Mouse (Mus musculus) kidney, adult 11 months (tissue): ENCODE results near the gene Gpt2.
A peak's percentile ranks its signal among the peaks of the same experiment; 100 is the strongest.

ENCODE experiments used
- DNase-seq: peaks from one replicate; pipeline ENCODE4 v3.0.0; 2022

Gpt2 gene

DNA sequence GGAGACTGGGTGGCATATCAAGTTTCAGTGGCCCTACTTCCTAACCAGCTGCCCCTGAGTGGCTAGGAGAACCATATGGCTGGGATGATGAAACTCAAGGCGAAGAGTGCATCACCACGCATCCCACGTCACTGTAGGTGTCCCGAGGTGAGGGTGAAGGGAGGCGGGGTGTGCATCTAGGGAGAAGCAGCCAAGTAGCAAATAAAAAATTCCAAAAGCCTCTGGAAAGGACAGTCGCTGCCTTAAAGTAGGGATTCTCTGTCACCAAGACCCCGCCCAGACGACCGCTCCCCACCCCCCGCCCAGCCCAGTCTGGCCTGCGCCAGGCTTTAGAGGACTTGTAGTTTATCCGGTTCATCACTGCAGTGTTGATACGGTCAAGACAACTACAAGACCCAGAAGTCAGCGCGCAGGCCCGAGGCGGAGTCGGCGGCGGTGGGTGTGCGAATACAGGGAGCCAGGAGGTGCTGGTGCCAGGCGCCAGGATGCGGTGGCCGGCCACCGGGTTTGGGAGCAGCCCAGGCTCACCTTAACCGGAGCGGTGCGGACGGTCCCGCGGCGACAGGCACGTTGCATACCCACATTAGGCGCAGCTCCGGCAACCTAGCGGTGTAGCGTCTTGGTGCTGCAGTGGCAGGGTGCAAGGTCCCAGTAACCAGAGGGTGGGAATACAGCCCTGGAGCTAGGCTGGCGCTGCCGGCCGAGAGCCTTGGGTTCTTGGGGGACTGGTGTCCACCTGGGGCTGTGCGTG lies at the start of gene Gpt2:
Gene Gpt2 (plus strand): TSS at position 452 of the 751 bp plus-strand sequence.
- peak; percentile 94 for DNase-seq

DNA sequence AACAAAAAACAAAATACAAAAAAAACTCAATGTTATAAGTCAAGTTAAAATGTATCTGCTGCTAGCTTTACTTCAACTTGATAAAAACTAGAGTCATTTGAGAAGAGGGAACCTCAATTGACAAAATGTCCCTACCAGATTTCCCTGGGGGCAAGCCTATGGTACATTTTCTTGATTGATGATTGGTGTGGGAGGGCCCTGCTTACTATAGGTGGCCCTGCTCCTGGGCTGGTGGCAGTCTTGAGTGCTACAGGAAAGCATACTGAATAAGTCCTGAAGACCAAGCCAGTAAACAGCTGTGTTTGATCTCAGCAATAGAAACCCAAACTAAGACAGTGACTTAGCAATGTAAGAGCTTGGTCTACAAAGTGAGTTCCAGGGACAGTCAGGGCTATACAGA lies 48.3 kb upstream of the Gpt2 start:
- DNase-seq: no peak

DNA sequence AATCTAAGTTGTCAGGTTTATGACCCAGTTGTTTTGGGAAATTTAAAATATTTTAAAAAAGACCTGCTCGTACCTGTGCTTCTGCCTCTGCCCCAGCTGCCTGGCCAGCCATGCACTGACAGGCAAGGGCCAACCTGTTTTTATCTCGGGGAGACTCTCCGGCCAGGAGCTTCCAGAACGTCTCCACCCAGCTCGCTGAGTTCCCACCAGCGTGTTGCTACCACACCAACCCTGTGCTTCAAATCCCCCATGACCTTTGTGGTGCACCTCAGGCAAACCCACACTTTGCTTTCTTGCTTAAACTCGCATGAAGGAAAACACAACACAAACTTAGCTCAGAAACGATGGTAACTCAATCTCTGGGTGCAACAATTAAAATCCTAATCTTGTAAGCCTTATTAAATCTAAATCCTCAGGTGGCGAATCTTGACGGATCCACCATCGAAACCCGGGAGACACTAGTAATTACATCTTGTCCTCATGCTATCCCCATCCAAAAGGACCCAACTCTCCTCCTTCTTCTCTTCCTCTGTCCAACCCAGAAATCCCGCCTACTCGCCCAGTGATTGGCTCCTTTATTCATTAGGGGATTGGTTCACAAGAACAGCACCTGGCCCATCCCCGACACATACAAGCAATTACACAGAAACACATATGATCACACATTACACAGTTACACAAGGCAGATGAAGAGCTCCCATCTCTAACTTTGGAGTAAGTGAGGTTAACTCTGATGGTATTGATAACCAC lies 46.3 kb upstream of the Gpt2 start:
- no peak for DNase-seq

GRCm38 (mm10) chr8:85450335-85450734 lies 42.0 kb upstream of the Gpt2 start:
- no peak for DNase-seq

DNA sequence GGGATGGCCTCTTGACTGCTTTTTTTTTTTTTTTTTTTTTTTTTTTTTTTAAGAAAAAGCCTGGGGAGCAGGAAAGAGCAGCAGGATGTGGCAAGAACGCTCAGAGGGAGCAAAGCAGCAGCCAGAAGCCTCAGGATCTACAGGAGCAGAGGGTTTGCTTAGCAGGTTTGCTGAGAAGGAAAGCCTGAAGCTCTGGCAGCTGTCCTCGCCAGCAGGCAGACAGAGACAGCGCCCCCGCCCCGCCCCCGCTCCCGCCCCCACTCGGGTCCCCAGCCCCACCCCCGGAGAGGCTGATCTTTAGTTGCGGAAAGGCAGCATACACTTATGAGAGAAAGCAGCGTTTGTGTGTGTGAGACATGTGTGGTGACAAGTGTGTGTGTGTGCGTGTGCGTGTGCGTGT lies 40.0 kb upstream of the Gpt2 start:
- DNase-seq: no peak

- DNase-seq: no peak
These were observed 39.1 kb upstream of the Gpt2 start for GRCm38 (mm10) chr8:85453256-85453655.

DNA sequence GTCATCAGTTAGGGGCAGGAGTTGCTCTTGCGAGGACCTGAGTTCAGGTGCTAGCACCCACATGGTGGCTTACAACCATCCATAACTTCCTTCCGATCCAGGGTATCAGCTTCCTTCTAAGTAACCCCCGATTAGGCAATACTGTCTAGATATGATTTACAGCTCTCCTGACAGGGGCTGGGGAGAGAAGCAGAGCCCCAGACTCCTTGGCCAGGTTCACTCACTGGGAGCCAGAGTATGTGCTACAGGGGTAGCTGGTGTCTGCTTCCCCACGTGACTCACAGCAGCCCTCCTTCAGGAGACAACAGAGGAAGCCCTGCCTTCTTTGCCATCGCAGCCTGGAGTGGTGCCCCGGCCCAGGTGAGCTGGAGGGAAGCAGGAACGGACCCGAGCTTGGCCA lies 37.6 kb upstream of the Gpt2 start:
- DNase-seq: no peak

GRCm38 (mm10) chr8:85456536-85456935 lies 35.8 kb upstream of the Gpt2 start:
- peak; percentile 29 for DNase-seq

- DNase-seq: no peak
These were observed 32.8 kb upstream of the Gpt2 start for GRCm38 (mm10) chr8:85459582-85459981.

DNA sequence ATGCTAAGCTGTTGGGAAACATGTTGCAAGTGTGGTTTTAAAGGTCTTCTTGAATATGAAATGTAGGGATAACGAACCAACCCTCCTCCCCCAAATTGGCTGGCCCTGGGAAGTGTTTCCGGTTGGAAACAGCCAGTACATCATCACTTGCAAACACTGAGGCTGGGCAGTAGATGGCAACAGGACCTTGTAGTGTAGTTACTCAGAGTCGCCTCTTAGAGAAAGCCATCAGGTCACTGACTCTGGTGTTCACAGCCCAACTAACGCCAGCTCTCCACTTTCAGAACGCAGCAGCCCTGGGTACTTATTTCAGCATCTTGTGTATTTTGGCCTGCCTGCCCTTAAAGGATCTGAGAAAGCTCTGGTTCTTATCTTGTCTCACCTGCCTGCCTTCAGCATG lies 31.6 kb upstream of the Gpt2 start:
- peak; percentile 24 for DNase-seq

GRCm38 (mm10) chr8:85461377-85461776 lies 31.0 kb upstream of the Gpt2 start:
- DNase-seq: peak; percentile 15

GRCm38 (mm10) chr8:85462441-85462840 lies 29.9 kb upstream of the Gpt2 start:
- DNase-seq: peak; percentile 64

GRCm38 (mm10) chr8:85464316-85464715 lies 28.1 kb upstream of the Gpt2 start:
- no peak for DNase-seq

- DNase-seq: no peak
These were observed 26.3 kb upstream of the Gpt2 start for GRCm38 (mm10) chr8:85466056-85466455.

DNA sequence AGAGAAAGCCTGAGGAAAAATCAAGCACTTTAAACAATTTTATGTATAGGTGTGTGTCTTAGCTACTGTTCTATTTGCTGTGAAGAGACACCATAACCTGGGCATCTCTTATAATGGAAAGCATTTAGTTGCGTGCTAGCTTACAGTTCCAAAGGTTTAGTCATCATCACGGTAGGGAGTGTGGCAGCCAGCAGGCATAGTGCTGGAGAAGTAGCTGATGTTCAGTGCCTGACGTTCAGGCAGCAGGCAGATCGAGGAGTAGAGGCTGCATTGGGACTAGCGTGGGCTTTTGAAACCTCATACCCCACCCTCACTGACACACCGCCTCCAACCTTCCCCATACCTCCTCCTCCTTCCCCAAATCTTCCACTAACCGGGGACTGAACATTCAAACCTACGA lies 21.6 kb upstream of the Gpt2 start:
- no peak for DNase-seq

- no peak for DNase-seq
These were observed 19.6 kb upstream of the Gpt2 start for GRCm38 (mm10) chr8:85472800-85473199.

- DNase-seq: peak; percentile 68
These were observed 19.1 kb upstream of the Gpt2 start for GRCm38 (mm10) chr8:85473246-85473645.

DNA sequence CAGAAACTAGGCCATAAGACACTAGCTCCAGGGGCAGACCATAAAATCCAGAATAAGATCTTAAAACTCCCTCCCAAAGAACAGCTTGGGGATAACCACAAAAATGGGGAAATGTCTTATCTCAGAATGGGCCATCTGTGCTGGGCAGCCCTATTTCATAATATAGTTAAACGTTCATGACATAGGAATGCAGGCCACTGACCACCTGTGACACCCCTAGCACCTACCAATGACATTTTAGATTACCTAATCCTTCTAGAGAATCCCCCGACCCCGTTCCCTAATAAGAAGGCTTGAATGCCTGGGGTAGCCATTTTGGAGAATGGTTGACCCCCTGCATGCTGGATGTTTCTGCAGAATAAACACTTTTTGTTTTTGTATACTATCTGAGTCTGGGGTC lies 17.5 kb upstream of the Gpt2 start:
- DNase-seq: no peak

GRCm38 (mm10) chr8:85476970-85477545 lies 15.3 kb upstream of the Gpt2 start:
- no peak for DNase-seq

GRCm38 (mm10) chr8:85478397-85478796 lies 14.0 kb upstream of the Gpt2 start:
- DNase-seq: no peak

- DNase-seq: peak; percentile 63
These were observed 12.7 kb upstream of the Gpt2 start for GRCm38 (mm10) chr8:85479710-85480109.

GRCm38 (mm10) chr8:85481900-85482299 lies 10.5 kb upstream of the Gpt2 start:
- DNase-seq: no peak

DNA sequence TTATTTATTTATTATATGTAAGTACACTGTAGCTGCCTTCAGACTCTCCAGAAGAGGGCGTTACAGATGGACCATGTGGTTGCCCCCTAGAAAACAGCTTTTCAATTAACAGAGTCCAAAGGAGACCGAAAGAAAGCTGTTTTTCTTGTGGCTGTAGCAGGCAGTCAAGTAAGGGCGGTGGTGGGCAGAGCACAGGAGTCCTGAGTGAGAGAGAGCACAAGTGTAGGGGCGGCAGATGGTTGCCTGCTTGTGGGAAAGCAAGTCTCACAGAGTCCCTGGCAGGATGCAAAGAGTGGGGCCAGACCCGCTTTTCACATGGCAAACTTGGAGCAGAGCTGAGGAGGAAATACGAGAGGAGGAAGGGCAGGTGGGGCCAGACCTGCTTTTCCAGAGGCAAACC lies 9.9 kb upstream of the Gpt2 start:
- DNase-seq: no peak
